Mouse (Mus musculus): ENCODE results near the gene Zfp827. TPM values are rescaled to one million over a fixed set of nuclear protein-coding genes. Genes with fewer than 3 reads are reported as not detected.
A peak's percentile ranks its signal among the peaks of the same experiment; 100 is the strongest.

Zfp827 gene
- total RNA-seq, 1 experiment from 2014 or later, result 15.3 TPM

GRCm38 (mm10) chr8:79065924-79066323 lies 37.7 kb downstream of the Zfp827 start:
- no peak for DNase-seq

- no peak for DNase-seq
Measured at GRCm38 (mm10) chr8:79067812-79068630, 39.8 kb downstream of the Zfp827 start.

- no peak for DNase-seq
Measured at GRCm38 (mm10) chr8:79073311-79073710, 45.1 kb downstream of the Zfp827 start.

- DNase-seq, result peak; percentile 31
Measured at GRCm38 (mm10) chr8:79074986-79075385, 46.7 kb downstream of the Zfp827 start.

GRCm38 (mm10) chr8:79077256-79077655 lies 49.0 kb downstream of the Zfp827 start:
- DNase-seq, result no peak

GRCm38 (mm10) chr8:79078556-79079195 lies 50.4 kb downstream of the Zfp827 start:
- no peak for DNase-seq

- no peak for DNase-seq
Measured at GRCm38 (mm10) chr8:79079196-79079561, 50.9 kb downstream of the Zfp827 start.

- DNase-seq, result peak; percentile 25
Measured at GRCm38 (mm10) chr8:79080096-79080739, 52.0 kb downstream of the Zfp827 start.

- peak; percentile 22 for DNase-seq
Measured at GRCm38 (mm10) chr8:79081333-79081732, 53.1 kb downstream of the Zfp827 start.

GRCm38 (mm10) chr8:79081955-79082354 lies 53.7 kb downstream of the Zfp827 start:
- no peak for DNase-seq

- DNase-seq, result peak; percentile 81
Measured at GRCm38 (mm10) chr8:79083461-79084358, 55.5 kb downstream of the Zfp827 start.

GRCm38 (mm10) chr8:79084359-79084820 lies 56.2 kb downstream of the Zfp827 start:
- DNase-seq, result no peak

- no peak for DNase-seq
Measured at GRCm38 (mm10) chr8:79094422-79094821, 66.2 kb downstream of the Zfp827 start.

- no peak for DNase-seq
Measured at GRCm38 (mm10) chr8:79095162-79095561, 66.9 kb downstream of the Zfp827 start.

GRCm38 (mm10) chr8:79096970-79097369 lies 68.7 kb downstream of the Zfp827 start:
- no peak for DNase-seq

GRCm38 (mm10) chr8:79102707-79103106 lies 74.5 kb downstream of the Zfp827 start:
- no peak for DNase-seq

GRCm38 (mm10) chr8:79103185-79103878 lies 75.1 kb downstream of the Zfp827 start:
- no peak for DNase-seq

GRCm38 (mm10) chr8:79103923-79104580 lies 75.8 kb downstream of the Zfp827 start:
- no peak for DNase-seq

- peak; percentile 25 for DNase-seq
Measured at GRCm38 (mm10) chr8:79104634-79105033, 76.4 kb downstream of the Zfp827 start.

GRCm38 (mm10) chr8:79105186-79105585 lies 76.9 kb downstream of the Zfp827 start:
- DNase-seq, result no peak

- DNase-seq, result no peak
Measured at GRCm38 (mm10) chr8:79111461-79111860, 83.2 kb downstream of the Zfp827 start.
